Mouse (Mus musculus): ENCODE results near the gene Mfsd12.

The Mfsd12 gene

GRCm38 (mm10) chr10:81401521-81402226, 44.4 kb downstream of the Mfsd12 start:
- peak; percentile 94 for DNase-seq (ENCODE audit: low read depth, low spot score)

- DNase-seq (ENCODE audit: low read depth, low spot score) = no peak
Measured at GRCm38 (mm10) chr10:81402227-81402765, 45.0 kb downstream of the Mfsd12 start.

- DNase-seq (ENCODE audit: low read depth, low spot score) = no peak
Measured at GRCm38 (mm10) chr10:81403511-81403910, 46.2 kb downstream of the Mfsd12 start.

DNA sequence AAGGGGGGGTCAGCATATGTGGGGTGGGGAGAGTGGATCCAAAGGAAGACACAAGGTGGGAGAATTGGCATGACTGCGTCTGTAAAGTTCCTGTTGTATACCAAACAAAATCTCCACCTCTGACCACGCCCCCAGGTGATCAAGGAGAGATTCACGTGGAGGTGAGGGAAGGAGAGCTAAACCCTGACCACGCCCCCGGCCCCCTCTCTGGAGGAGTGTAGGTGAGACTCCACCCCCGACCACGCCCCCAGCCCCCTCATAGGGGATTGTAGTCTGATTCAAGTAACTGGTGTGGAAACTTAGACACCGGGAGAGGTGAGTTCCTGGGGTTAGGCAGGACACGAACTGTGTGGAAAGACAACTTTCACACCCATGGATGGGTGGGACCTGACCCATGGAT, 46.8 kb downstream of the Mfsd12 start:
- DNase-seq (ENCODE audit: low read depth, low spot score) = peak; percentile 82

GRCm38 (mm10) chr10:81404720-81405119, 47.4 kb downstream of the Mfsd12 start:
- no peak for DNase-seq (ENCODE audit: low read depth, low spot score)

GRCm38 (mm10) chr10:81405588-81406201, 48.4 kb downstream of the Mfsd12 start:
- DNase-seq (ENCODE audit: low read depth, low spot score) = peak; percentile 81

DNA sequence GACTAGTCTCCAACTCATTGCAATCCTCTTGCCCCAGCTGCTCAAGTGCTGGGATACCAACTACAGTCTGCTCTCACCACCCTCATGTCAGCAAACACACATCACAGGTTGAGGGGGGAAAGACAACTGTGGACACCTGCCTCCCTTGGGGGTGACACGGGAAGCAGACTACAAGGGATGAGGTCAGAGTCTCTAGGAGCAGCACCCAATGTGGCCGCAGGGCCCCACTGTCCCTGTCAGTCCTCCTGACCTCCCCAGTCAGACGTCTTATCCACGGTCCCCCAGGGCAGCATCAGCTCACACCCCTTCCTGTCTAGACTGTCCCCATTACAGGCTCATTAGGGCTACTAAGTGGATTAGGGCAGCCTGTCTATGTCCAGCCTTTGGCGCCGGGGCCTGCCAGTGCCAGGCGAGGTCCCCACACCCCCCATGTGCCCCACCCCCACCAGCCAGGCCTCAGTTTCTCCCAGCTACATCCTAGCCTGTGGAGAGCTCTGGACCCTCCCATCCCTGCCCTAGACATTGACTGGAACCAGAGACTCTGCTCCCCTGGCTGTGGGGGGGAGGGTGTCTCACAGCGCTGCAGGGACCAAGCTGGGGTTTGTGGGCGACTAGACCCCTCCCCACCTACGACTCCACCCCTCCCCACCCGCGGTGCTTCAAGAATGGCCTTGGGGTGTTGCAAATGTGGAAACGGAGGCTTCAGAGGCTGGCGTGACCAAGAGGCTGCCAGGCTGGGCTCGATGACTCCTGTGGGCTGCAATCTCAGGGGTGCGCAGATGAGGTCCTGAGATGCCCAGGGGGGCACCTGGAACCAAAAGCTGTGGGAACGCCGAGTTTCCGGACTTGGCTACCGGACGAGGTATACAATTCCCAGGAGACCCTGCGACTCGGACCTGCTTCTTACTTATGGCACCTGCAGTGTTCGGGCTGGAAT, 49.5 kb downstream of the Mfsd12 start:
- no peak for DNase-seq (ENCODE audit: low read depth, low spot score)

DNA sequence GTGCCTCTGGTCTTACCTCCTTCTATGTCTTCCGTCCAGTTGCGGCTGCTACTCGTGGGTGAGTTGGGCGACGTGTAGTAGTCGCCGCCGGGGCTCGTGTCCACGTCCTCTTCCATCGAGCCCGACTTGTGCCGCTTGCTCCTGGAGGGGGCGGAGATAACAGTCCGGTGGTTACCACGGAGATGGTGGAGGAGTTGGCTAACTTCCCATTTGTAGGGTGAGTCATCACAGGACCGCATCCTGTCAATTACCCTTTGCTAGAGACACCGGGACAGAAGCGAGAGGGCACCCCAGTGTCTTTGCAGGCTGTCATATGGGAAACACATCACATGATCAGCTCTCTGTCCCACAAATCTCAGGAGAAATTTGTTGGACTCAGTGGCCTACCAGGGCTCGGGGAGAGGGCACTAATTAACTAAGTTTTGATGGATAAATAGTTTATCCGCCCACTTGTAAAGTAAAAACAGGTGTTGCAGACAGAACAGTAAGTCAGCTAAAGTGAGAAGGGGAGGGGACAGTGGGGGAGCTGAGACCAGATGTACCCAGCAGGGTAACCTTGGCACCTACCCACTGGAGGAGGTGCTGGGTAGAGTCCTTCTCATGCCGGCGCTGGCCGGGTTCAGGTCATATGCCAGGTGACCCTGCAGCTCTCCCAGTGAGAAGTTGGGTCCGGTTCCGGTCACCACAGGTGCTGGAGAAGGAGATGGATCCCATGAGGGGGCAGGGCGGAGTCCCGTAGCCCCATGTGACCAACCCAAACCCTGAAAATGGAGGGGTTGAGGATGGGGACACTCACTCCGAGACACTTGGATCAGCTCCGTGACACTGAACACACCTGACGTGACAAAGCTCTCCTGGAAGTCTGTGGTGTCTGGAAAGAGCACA, 50.5 kb downstream of the Mfsd12 start:
- no peak for DNase-seq (ENCODE audit: low read depth, low spot score)

GRCm38 (mm10) chr10:81408424-81408729, 51.1 kb downstream of the Mfsd12 start:
- no peak for DNase-seq (ENCODE audit: low read depth, low spot score)

DNA sequence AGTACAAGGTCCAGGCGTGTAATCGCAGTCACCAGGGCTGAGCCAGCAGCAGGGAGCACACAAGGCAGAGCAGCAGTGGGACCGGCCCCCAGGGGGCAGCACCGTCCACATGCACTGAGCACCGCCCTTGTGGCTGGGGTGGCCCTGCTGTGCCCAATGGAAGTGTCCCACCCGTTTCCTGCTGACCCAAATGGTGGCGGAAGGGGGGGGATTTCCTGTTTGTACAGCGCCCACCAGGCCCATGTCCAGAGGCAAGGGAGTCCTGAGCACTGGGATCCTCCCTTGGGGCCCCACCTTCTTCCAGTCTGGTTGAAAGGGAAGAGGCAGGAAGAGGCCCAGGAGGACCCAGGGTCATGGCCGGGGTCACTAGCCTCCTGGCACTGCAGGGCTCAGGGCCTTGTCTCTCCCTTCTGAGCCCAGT, 51.6 kb downstream of the Mfsd12 start:
- DNase-seq (ENCODE audit: low read depth, low spot score) = peak; percentile 75

GRCm38 (mm10) chr10:81409330-81409729, 52.0 kb downstream of the Mfsd12 start:
- no peak for DNase-seq (ENCODE audit: low read depth, low spot score)

DNA sequence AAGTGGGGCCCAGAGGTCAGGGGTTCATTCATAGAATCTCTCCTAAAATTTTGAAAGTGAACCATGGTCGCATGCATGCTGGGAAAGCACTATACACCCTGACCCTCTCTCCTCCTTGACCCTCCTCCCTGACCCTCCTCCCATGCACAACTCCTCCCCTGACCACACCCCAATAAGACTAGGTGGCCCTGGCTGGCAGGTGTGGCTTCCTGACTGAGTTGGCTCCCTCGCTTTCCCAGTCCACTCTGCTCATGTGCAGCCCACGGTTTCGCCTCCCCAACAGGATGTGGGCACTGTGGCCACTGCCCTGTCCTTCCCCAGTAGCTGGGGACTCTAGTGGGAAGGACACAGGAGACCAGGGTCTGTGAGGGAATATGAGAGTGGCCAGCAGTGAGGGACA, 53.1 kb downstream of the Mfsd12 start:
- no peak for DNase-seq (ENCODE audit: low read depth, low spot score)

GRCm38 (mm10) chr10:81410981-81411380, 53.7 kb downstream of the Mfsd12 start:
- no peak for DNase-seq (ENCODE audit: low read depth, low spot score)

DNA sequence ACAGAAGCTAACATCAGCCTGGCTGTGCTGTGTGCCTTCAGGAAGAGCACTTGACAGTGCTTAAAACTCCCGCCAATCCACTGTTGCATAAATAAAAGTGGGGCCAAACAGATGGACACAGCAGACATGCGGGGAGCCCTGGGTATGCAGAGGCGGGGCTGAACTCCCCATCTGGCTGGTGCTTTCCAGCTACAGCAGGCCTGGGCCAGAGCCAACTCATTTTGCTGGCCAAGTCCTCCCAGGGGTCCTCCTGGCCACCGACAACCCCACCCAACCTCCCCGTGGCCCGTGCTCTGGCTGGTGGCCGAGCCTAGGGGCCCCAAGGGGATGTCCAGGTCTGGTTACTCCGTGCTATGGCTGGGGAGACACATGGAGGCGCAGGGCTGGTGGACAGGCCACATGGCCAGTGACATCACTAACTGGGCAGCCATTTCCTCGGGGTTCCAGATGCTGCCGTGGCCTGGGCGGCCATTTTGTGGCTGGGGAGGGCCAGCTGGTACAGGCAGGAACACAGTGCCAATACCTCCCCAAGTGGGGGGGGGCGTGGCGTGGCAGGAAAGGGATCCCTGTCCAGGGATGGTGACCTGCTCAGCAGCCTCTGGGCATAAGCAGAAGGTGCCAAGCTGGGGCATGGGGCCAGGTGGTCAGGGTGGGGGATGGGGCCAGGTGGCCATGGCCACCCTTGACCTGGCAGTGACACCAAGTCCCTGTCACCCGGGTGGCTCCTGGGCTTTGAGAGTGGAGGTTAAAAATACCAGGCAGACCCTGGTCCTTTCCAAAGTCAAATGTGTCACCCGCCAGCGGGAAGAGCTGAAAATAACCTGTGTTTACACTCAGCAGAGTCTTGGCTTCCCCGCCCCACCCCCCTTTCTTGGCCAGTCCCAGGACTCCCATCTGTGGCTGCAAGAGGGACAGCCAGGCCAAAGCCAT, 54.4 kb downstream of the Mfsd12 start:
- no peak for DNase-seq (ENCODE audit: low read depth, low spot score)

DNA sequence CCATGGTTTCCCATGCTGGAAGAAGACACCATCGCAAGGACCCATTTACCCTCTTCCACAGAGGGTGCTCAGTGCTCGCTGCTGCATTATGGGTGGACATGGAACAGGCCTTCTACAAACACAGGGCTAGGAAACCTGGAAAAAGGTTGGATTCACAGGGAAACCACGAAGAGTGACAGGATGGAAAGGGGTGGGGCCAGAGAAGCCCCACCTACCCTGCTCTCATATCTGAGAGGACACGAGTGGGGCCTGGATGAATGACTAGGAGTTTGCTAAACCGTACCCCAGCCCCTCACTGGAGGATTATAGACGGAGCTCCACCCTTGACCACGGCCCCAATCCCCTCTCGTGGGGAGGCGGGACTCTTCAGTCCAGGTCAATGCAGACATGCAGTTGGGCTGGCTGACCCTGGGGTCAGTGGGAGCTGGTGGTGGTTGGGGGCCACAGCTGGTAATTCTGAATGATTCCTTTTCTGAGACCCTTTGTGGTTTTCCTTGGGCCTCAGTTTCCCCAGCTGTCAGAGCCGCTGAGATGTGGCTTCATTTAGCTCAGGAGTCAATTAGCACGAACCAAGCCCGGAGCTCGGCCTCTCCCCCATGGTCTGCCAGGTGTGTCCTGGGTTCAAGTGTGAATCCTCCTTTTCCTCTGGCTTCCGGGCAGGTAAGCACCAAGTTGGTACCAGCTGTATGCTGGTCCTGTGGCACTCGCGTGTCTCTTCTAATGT, 55.5 kb downstream of the Mfsd12 start:
- no peak for DNase-seq (ENCODE audit: low read depth, low spot score)

DNA sequence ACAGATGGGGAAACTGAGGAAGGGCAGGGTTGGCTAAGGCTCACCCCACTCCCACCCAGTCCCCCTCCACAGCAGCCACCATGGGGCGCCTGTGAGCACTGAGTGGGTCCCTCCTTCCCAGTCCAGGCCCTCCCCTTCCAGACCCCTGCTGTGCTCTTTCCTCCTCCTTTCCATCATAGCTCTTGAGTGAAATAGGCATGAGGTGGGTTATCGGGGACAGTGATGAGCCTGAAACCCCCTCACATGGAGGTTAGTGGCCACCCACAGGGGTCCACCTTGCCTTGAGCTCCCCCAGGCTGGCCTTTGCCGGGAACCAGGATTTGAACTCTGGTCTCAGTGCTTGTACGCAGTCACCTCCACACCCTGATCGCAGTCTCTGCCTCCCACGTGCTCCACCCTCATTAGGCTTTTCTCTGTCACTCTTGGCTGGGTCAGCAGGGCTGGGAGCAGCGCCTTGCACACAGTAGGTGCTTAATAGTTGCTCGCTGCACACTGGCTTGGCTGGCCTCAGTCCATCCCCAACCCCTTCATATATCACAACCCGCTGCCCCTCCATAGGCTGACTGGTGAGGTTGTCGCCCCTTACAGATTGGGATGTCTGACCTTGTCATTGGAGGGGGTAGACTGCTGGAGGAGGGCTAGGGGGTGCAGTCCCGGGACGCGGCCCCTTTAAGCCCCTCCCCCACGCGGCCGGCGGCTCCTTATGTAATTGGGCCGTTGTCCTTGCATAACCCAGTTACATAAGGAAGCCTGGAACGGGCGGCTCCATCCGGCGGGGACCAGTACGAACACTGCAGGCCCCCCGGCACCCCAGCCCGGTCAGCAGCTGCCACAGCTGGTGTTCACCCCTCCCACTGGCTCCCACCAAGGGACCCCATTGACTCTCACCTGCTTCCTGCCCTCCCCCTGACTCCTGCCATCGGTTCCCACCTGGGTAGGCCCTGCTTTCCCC, 56.3 kb downstream of the Mfsd12 start:
- DNase-seq (ENCODE audit: low read depth, low spot score) = peak; percentile 83

DNA sequence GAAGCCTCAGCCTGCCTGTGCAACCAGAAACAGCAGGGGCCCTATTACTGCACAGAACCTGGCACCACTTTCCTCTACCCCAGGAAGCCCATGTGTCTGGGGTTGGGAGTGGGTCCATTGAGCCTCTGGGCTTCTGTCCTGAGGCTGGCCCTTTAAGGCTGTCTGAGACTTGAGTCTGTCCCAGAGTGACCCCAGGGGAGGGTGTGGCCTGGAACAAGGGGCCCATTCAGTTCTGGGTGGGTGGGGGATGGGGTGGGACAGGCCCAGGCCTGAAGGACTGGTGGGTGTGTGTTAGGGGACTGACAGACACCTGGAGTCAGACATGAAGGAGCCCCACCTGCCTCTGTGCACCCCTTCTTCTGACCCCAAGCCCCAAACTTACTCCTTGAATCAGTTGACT, 57.4 kb downstream of the Mfsd12 start:
- DNase-seq (ENCODE audit: low read depth, low spot score) = peak; percentile 71

- DNase-seq (ENCODE audit: low read depth, low spot score) = no peak
Measured at GRCm38 (mm10) chr10:81415146-81415545, 57.9 kb downstream of the Mfsd12 start.
